Mouse (Mus musculus) heart, adult 2 months (tissue): ENCODE results near the gene Ptpn4. TPM values are rescaled to one million over a fixed set of nuclear protein-coding genes. Genes with fewer than 3 reads are reported as not detected.

Experiments used
- DNase-seq, 2 experiments: peaks; one replicate each; pipeline ENCODE4 v3.0.0; 2021
- H3K27ac ChIP-seq: fragments of 200-600 bp; 2 replicates; pipeline ENCODE4 v1.8.1; 2022
- H3K27me3 ChIP-seq: fragments of 200-500 bp; 2 replicates; pipeline ENCODE4 v1.6.1; 2012; ENCODE audit warnings: mild to moderate bottlenecking, low read length, inconsistent platforms, mixed read lengths; ENCODE audit not compliant: control insufficient read depth, insufficient read depth
- H3K36me3 ChIP-seq: fragments of 200-500 bp; 2 replicates; pipeline ENCODE4 v1.6.1; 2012; ENCODE audit warnings: low read length, inconsistent platforms; ENCODE audit not compliant: control insufficient read depth, insufficient read depth
- H3K4me1 ChIP-seq: fragments of 200-500 bp; 2 replicates; pipeline ENCODE4 v1.6.1; 2011; ENCODE audit warnings: low read length; ENCODE audit not compliant: control insufficient read depth, insufficient read depth
- H3K4me3 ChIP-seq: fragments of 200-600 bp; 2 replicates; pipeline ENCODE4 v1.8.1; 2022
- H3K79me2 ChIP-seq: fragments of 200-500 bp; replicated peaks from 2 replicates; pipeline ENCODE4 v1.6.1; 2012; ENCODE audit warnings: mild to moderate bottlenecking, inconsistent platforms, low read length, moderate library complexity, mixed read lengths; ENCODE audit not compliant: control insufficient read depth, insufficient read depth
- H3K9ac ChIP-seq: fragments of 200-500 bp; 2 replicates; pipeline ENCODE4 v1.6.1; 2012; ENCODE audit warnings: low read depth, mild to moderate bottlenecking, control low read depth, inconsistent platforms, low read length, mixed read lengths
- CTCF ChIP-seq: fragments of 200-600 bp; IDR thresholded peaks from 2 replicates; pipeline ENCODE4 v1.8.1; 2022; ENCODE audit warnings: antibody characterized with exemption, mild to moderate bottlenecking, moderate library complexity
- EP300 ChIP-seq: fragments of 200-500 bp; IDR thresholded peaks from 2 replicates; pipeline ENCODE4 v1.6.1; 2011; ENCODE audit warnings: low read depth, low read length, control low read depth; ENCODE audit not compliant: insufficient read depth
- POLR2A ChIP-seq: fragments of 200-500 bp; IDR thresholded peaks from 2 replicates; pipeline ENCODE4 v1.6.1; 2011; ENCODE audit warnings: mild to moderate bottlenecking, low read depth, low read length, control low read depth; ENCODE audit not compliant: insufficient read depth
- WGBS: fragments of 180-500 bp; shearing (Covaris S2); methylation state at CpG from one replicate; pipeline ENCODE4 v1.1.7; 2018; 5-methylcytosine and 5-hydroxymethylcytosine counted together
- intact Hi-C: fragments of 180-260 bp; cut with DNase I; formaldehyde crosslinking; loops from one replicate; pipeline ENCODE4 v1.15.1; 2025
- polyA plus RNA-seq: library from polyadenylated mRNA; depleted of rRNA; stranded (reverse); fragments of >200 nt; gene quantifications from 2 replicates; pipeline ENCODE4 v1.2.3, GENCODE M21; 2012
- total RNA-seq, 2 experiments: library from RNA; stranded (reverse); gene quantifications; 2 replicates each; pipeline ENCODE4 v1.2.3; 2021

Ptpn4 gene
- total and polyA plus RNA-seq, 3 experiments = 4.8 to 33.0 (median 29.2) TPM

DNA sequence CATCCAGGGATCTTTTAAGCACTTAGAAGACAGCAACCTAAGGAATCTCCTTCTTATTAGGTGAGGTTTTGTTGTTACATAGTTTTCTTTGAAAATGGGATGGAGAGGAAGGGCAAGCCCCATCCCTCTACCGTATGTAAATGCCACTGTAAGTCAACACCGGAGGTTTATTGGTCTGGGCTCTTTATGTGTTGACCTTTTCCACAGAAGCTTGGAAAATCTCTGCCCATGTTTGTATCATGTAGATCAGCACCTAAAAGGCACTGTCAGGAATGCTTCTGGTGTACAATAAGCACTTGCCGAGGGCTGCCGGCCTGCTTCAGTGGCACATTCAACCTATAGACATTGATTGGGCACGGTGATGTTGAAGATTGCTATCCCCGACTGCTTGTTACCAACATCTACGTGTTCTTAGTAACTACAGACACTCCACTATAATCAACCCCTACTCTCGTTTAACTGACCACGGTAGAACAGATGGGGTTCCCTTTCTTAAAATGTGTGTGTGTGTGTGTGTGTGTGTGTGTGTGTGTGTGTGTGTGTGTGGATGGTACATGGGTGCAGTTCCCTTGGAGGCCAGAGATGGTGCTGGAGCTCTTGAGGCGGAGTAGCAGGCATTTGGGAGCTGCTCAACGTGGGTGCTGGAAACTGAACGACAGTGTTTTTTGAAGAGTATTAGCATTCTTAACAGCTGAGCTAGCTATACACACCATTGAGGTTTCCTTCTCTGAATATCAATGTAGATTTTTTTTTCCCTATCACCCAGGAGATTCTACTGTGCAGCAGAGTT is 11.9 kb upstream of the Ptpn4 start:
- H3K9ac ChIP-seq = no peak overlapping the region
- H3K27ac ChIP-seq = no peak overlapping the region
- no peak overlapping the region for H3K4me3 ChIP-seq
- no peaks in the 10 kb centered on the region for H3K4me1 ChIP-seq
- intact Hi-C loops = no loop called here
- 93% methylated on average over 12 of the region's 12 CpGs for WGBS
- no peak for DNase-seq
- no peaks in the 10 kb centered on the region for H3K36me3 ChIP-seq
- no peak for TF ChIP-seq CTCF
- no peak for TF ChIP-seq POLR2A
- TF ChIP-seq EP300 = no peak
- no peaks in the 10 kb centered on the region for H3K79me2 ChIP-seq
- no peaks in the 10 kb centered on the region for H3K27me3 ChIP-seq

GRCm38 (mm10) chr1:119845321-119845720 is 7.9 kb upstream of the Ptpn4 start:
- H3K4me3 ChIP-seq = no peak overlapping the region
- TF ChIP-seq POLR2A (no peak), EP300 (no peak), CTCF (no peak)
- intact Hi-C loops = no loop called here
- H3K27me3 ChIP-seq = no peaks in the 10 kb centered on the region
- no peak for DNase-seq
- WGBS = 66% methylated on average over 4 of the region's 4 CpGs
- no peak overlapping the region for H3K9ac ChIP-seq
- H3K27ac ChIP-seq = no peak overlapping the region
- H3K36me3 ChIP-seq = no peaks in the 10 kb centered on the region
- no peaks in the 10 kb centered on the region for H3K4me1 ChIP-seq
- no peaks in the 10 kb centered on the region for H3K79me2 ChIP-seq

GRCm38 (mm10) chr1:119843121-119843520 is 5.7 kb upstream of the Ptpn4 start:
- WGBS = 61% methylated on average over 3 of the region's 3 CpGs
- Histone ChIP-seq H3K4me3 (no peak overlapping the region), H3K27me3 (no peaks in the 10 kb centered on the region), H3K79me2 (no peaks in the 10 kb centered on the region), H3K4me1 (no peaks in the 10 kb centered on the region), H3K9ac (no peak overlapping the region), H3K36me3 (no peaks in the 10 kb centered on the region), H3K27ac (no peak overlapping the region)
- no peak for DNase-seq
- intact Hi-C loops = no loop called here
- no peak for TF ChIP-seq EP300
- TF ChIP-seq POLR2A = no peak
- no peak for TF ChIP-seq CTCF

DNA sequence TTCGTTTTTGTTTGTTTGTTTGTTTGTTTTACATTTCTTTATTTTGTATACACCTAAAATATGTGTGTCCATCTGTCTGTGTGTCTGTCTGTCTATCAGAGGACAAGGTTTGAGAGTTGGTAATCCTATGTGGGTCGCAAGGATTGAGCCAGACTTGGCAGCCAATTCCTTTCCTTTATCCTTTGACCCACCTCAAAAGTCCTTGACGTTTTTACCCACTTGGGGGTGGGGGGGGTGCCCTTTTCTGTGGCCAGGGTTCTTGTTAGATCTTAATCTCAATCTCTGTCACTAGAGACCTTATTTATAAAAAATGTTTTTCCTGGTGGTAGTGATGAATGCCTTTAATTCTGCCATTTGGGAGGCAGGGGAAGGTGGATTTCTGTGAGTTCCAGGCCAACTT is 828 bp upstream of the Ptpn4 start:
- TF ChIP-seq POLR2A (no peak), CTCF (no peak), EP300 (no peak)
- intact Hi-C loops = loop anchor here (5.0 to 10.0 kb wide), 2 partner anchors 284 to 333 kb away; partner anchors contain the start of genes 3110009E18Rik, Dbi and Ralb
- no peak overlapping the region; the same call in 1 of the 2 replicates for H3K27ac ChIP-seq
- no peak overlapping the region for H3K9ac ChIP-seq
- H3K36me3 ChIP-seq = peaks cover 2% of the 10 kb centered on the region; the same call in 1 of the 2 replicates
- H3K4me3 ChIP-seq = no peak overlapping the region
- 39% methylated on average over 3 of the region's 3 CpGs for whole genome bisulfite sequencing
- no peaks in the 10 kb centered on the region for H3K4me1 ChIP-seq
- no peaks in the 10 kb centered on the region for H3K79me2 ChIP-seq
- no peaks in the 10 kb centered on the region for H3K27me3 ChIP-seq
- no peak for DNase-seq

DNA sequence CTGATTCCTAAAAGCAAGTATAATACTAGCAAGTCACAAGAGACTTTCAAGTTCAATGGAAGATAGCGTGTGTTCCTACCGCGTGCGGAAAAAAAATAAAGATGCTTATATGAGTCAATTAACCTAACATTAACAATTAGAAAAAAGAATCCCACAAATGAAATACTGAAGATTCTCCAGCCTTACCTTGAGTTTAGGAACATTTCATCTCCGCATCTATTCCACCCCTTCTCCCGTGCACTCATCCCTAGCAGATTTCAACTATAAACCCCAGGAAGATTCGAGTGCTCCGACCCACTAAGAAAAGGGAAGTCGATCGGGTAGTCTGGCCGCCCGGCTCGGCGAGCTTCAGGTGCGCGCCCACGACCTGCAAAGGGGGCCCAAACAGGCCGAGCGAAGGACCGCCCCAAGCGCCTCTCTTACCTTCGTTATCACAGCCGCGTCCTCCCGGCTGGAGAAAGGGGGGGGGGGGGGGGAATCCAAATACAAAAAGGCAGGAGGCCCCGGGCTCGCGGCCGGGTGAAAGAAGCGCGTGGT is 866 bp downstream of the Ptpn4 start:
- Histone ChIP-seq H3K4me1 (no peaks in the 10 kb centered on the region; the same call in 1 of the 2 replicates), H3K9ac (peak overlapping the region; percentile 89), H3K36me3 (peaks cover 2% of the 10 kb centered on the region; the same call in 1 of the 2 replicates), H3K27ac (peak overlapping the region; percentile 85), H3K4me3 (peak overlapping the region; percentile 91), H3K79me2 (no peaks in the 10 kb centered on the region), H3K27me3 (no peaks in the 10 kb centered on the region)
- no peak for DNase-seq
- intact Hi-C loops = loop anchor here (1.0 to 10.0 kb wide), 3 partner anchors 77 to 332 kb away; partner anchors contain the start of genes 3110009E18Rik, Dbi, Ralb and Tmem177
- TF ChIP-seq POLR2A = no peak
- no peak for TF ChIP-seq EP300
- TF ChIP-seq CTCF = no peak
- WGBS = under 1% methylated on average over 24 of the region's 31 CpGs
